Mouse (Mus musculus) heart, postnatal 0 days (tissue): ENCODE results near the gene Tmem116.

ENCODE experiments used
- CTCF ChIP-seq: IDR thresholded peaks from 2 replicates; pipeline ENCODE4 v1.5.1; 2016; ENCODE audit warnings: antibody characterized with exemption, control low read depth, low read depth
- EP300 ChIP-seq: IDR thresholded peaks from 2 replicates; pipeline ENCODE4 v1.6.1; 2016; ENCODE audit warnings: antibody characterized with exemption, low read depth

DNA sequence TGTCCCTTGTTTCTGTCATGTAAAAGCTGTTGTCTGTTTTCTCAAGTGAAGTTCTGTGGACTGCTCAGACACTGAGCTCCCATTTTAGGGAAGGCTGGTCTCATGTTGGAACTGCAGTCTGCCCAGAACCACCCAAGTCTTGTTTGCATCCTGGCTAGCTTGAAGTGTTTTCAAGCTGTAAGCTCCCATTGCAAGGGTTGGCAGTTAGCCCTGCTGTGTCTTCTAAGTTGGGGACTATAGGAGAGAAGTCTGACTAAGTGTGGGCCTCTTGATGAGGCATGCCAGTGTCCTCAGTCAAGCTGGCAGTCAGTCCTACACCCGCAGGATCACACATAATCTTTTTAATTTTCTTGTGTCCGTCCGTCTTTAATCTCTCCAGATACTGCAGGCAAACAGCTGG, 22.7 kb upstream of the Tmem116 start:
- TF ChIP-seq CTCF: no peak
- no peak for TF ChIP-seq EP300
